Mouse (Mus musculus) thymus, postnatal 0 days (tissue): Measurements from ENCODE around the gene Eif4b. TPM values are rescaled to one million over a fixed set of nuclear protein-coding genes. Genes with fewer than 3 reads are reported as not detected.

Source experiments
- DNase-seq: peaks from one replicate; pipeline ENCODE4 v3.0.0-alpha.2; 2015; ENCODE audit warnings: low spot score
- polyA plus RNA-seq: library from polyadenylated mRNA; unstranded; fragments of >200 nt; fragmentation: Nextera tagmentation; extraction: Ambion mirVana; gene quantifications from 2 replicates; pipeline ENCODE4 v1.2.1, GENCODE M21; 2015

Eif4b gene
- polyA plus RNA-seq, 1 experiment from 2014 or later = 93.3 TPM

- DNase-seq = no peak
Measured at GRCm38 (mm10) chr15:102116753-102117415, 43.3 kb downstream of the Eif4b start.

GRCm38 (mm10) chr15:102117461-102118443, 44.2 kb downstream of the Eif4b start:
- no peak for DNase-seq

- no peak for DNase-seq
Measured at GRCm38 (mm10) chr15:102118591-102118990, 45.0 kb downstream of the Eif4b start.

GRCm38 (mm10) chr15:102119121-102119830, 45.7 kb downstream of the Eif4b start:
- DNase-seq = no peak

GRCm38 (mm10) chr15:102119831-102120170, 46.2 kb downstream of the Eif4b start:
- no peak for DNase-seq

- DNase-seq = no peak
Measured at GRCm38 (mm10) chr15:102120530-102120929, 47.0 kb downstream of the Eif4b start.

GRCm38 (mm10) chr15:102126303-102126702, 52.7 kb downstream of the Eif4b start:
- DNase-seq = no peak

- DNase-seq = no peak
Measured at GRCm38 (mm10) chr15:102133314-102133713, 59.7 kb downstream of the Eif4b start.

- no peak for DNase-seq
Measured at GRCm38 (mm10) chr15:102134709-102135108, 61.1 kb downstream of the Eif4b start.

GRCm38 (mm10) chr15:102135522-102136128, 62.1 kb downstream of the Eif4b start:
- no peak for DNase-seq

- peak; percentile 97 for DNase-seq
Measured at GRCm38 (mm10) chr15:102136129-102136758, 62.7 kb downstream of the Eif4b start, which contains the start of gene Spryd3. TSS of gene Spryd3 (minus strand) at chr15:102136234.

- DNase-seq = no peak
Measured at GRCm38 (mm10) chr15:102141120-102141519, 67.5 kb downstream of the Eif4b start.

GRCm38 (mm10) chr15:102142914-102143912, 69.6 kb downstream of the Eif4b start:
- DNase-seq = no peak

- no peak for DNase-seq
Measured at GRCm38 (mm10) chr15:102144274-102144711, 70.7 kb downstream of the Eif4b start, which contains the start of gene Igfbp6. TSS of gene Igfbp6 (plus strand) at chr15:102144362.

GRCm38 (mm10) chr15:102144726-102145125, 71.2 kb downstream of the Eif4b start:
- DNase-seq = no peak

- no peak for DNase-seq
Measured at GRCm38 (mm10) chr15:102145330-102145729, 71.8 kb downstream of the Eif4b start.

- DNase-seq = no peak
Measured at GRCm38 (mm10) chr15:102146089-102146488, 72.5 kb downstream of the Eif4b start.
